Mouse (Mus musculus) midbrain, embryonic 11.5 days (tissue): ENCODE results near the gene Peak1. TPM values are rescaled to one million over a fixed set of nuclear protein-coding genes. Genes with fewer than 3 reads are reported as not detected.
A peak's percentile ranks its signal among the peaks of the same experiment; 100 is the strongest.

Experiments
- ATAC-seq: fragments of 200-750 bp; cut with Nextera tagmentation; 2 replicates; pipeline ENCODE4 v1.8.0; 2017; ENCODE audit warnings: moderate TSS enrichment, moderate library complexity; ENCODE audit not compliant: low FRiP score
- DNase-seq: peaks from one replicate; pipeline ENCODE4 v3.0.0; 2015; ENCODE audit warnings: low spot score; ENCODE audit errors: missing footprints
- H3K27ac ChIP-seq: fragments of 300-500 bp; sonication (generic); 2 replicates; pipeline ENCODE4 v1.5.1; 2014; ENCODE audit warnings: low read depth, low read length
- H3K27me3 ChIP-seq: fragments of 300-500 bp; sonication (generic); 2 replicates; pipeline ENCODE4 v1.6.1; 2014; ENCODE audit warnings: mild to moderate bottlenecking, low read length, moderate library complexity, mixed read lengths; ENCODE audit not compliant: control insufficient read depth, insufficient read depth
- H3K36me3 ChIP-seq: fragments of 300-500 bp; sonication (generic); 2 replicates; pipeline ENCODE4 v1.6.1; 2014; ENCODE audit warnings: mild to moderate bottlenecking, low read length, moderate library complexity, mixed read lengths; ENCODE audit not compliant: control insufficient read depth, insufficient read depth
- H3K4me1 ChIP-seq: fragments of 300-500 bp; sonication (generic); 2 replicates; pipeline ENCODE4 v1.6.1; 2014; ENCODE audit warnings: low read length; ENCODE audit not compliant: control insufficient read depth, insufficient read depth
- H3K4me2 ChIP-seq: fragments of 300-500 bp; sonication (generic); 2 replicates; pipeline ENCODE4 v1.6.1; 2014; ENCODE audit warnings: mild to moderate bottlenecking, moderate library complexity
- H3K4me3 ChIP-seq: fragments of 300-500 bp; sonication (generic); 2 replicates; pipeline ENCODE4 v1.5.1; 2014; ENCODE audit warnings: low read depth, low read length
- H3K9ac ChIP-seq: fragments of 300-500 bp; sonication (generic); 2 replicates; pipeline ENCODE4 v1.6.1; 2014; ENCODE audit warnings: low read length
- H3K9me3 ChIP-seq: fragments of 300-500 bp; sonication (generic); 2 replicates; pipeline ENCODE4 v1.6.1; 2016; ENCODE audit warnings: low read length; ENCODE audit not compliant: control insufficient read depth
- WGBS: fragments of 180-500 bp; shearing (Covaris S2); extraction: QIAGEN DNeasy Blood & Tissue Kit; methylation state at CpG from one replicate; pipeline ENCODE4 v1.1.7; 2014; 5-methylcytosine and 5-hydroxymethylcytosine counted together
- polyA plus RNA-seq: library from polyadenylated mRNA; unstranded; fragments of >200 nt; fragmentation: Nextera tagmentation; extraction: Ambion mirVana; gene quantifications from 2 replicates; pipeline ENCODE4 v1.2.1, GENCODE M21; 2014

Peak1 gene
- polyA plus RNA-seq = 4.4 and 4.9 TPM in 2 replicates

DNA sequence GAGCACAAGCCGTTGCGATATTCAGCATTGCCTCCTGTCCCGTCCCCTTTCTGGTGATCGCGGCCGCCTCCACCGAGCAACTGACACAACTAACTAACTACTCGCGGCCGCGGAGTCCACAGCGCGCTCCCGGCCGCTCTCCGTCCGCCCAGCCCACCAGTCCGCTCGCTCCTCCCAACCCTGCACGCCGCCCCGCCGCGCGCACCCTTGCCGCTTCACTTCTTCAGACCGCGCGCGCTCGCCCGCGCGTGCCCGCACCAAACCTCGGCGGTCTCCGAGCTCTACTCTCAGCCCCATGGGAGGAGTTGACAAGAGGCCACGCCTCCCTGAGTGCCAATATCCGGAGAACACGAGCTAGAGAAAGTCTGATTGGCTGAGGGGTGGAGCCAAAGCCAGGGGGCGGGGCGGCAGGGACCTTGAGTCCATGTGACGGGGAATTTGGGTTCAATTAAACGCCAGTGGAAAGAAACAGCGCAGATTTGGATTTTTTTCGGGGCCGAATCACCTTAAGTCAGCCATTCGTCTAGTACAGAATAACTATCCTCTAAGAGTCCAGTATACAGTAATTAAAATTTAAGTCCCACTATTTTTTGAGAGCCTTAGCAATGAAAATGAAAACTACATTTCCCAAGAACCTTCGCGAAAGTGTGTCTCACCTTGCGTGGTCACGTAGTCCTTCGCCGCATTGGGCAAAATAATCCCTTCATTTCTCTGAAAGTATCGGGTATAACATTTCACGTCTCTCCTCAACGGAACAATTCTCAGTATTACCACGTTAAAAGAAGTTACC, at the start of gene Peak1, which contains the start of gene Hmg20a:
Peak1 (minus strand) TSS at position 120 of the 790 bp plus-strand sequence.
Hmg20a (plus strand) TSS at position 662 of the 790 bp plus-strand sequence.
- WGBS = under 1% methylated on average over 58 of the region's 59 CpGs
- Histone ChIP-seq H3K4me2 (peak within 1 kb of the TSS; percentile 74), H3K4me3 (peak within 1 kb of the TSS; percentile 72), H3K9ac (peak within 1 kb of the TSS; percentile 74), H3K27me3 (no peaks in the 10 kb centered on the region), H3K27ac (peak within 1 kb of the TSS; percentile 67; the same call in 1 of the 2 replicates), H3K9me3 (no peaks in the 10 kb centered on the region), H3K36me3 (no peaks in the 10 kb centered on the region), H3K4me1 (peaks cover 10% of the 10 kb centered on the region)
- peak; percentile 95 for ATAC-seq
- peak; percentile 100 for DNase-seq

DNA sequence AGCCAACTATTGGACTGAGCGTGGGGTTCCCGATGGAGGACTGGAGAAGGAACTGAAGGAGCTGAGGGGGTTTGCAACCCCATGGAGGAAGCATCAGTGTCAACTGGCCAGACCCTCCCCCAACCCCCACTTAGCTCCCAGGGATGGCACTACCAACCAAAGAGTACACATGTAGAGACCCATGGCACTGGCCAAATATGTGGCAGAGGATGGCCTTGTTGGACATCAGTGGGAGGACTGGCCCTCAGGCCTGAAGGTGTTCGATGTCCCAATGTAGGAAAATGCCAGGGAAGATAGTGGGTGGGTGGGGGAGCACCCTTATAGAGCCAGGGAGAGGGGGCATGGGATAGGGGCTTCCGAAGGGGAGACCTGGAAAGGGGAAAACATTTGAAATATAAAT, 48.4 kb upstream of the Peak1 start:
- DNase-seq (no peak), ATAC-seq (no peak)
- H3K27me3 ChIP-seq = no peaks in the 10 kb centered on the region
- peaks cover 8% of the 10 kb centered on the region; the same call in 1 of the 2 replicates for H3K36me3 ChIP-seq
- 94% methylated on average over 4 of the region's 4 CpGs for WGBS
- no peak overlapping the region for H3K9ac ChIP-seq
- peaks cover 11% of the 10 kb centered on the region for H3K4me1 ChIP-seq
- no peak overlapping the region for H3K4me3 ChIP-seq
- H3K4me2 ChIP-seq = no peak overlapping the region
- H3K27ac ChIP-seq = no peak overlapping the region
- no peaks in the 10 kb centered on the region for H3K9me3 ChIP-seq

DNA sequence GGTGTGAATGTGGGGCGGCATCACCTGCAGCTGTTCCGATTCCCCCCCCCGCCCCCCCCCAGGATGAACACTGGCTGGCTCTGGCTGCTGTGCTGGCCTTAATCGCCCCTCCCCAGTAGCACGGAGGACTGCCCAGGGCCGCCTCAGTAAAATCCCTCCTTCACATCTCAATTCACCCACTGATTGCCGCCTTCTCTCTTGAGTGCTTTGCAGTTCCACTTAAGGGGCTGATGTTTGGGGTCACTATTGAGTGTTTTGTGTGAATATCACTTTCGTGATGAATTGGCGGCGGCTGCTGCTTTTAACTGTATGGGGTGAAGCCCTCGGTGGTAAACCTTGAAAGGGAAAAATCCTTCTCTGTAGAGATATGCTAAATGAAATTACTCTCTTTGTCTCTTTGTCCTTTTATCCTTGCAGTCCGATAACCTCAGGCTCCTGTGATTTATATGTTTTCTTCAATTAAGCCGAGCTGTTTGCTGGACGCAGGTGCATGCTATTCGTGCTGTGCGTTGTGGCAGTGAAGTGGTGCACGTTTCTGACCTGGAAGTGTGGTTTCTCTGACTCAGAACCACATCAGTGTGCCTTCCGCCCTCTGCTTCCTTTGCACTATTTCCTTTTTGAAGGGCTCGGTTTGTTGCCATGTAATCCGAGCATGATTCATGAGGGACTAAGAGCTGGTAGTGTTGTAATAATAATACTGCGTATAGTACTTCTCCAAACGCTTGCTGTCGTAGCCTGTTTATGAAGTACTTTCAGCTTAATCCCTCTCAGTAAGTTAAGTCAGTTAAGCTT, 47.2 kb upstream of the Peak1 start:
- H3K27me3 ChIP-seq = no peaks in the 10 kb centered on the region
- H3K27ac ChIP-seq = no peak overlapping the region
- WGBS = 35% methylated on average over 23 of the region's 23 CpGs
- H3K9me3 ChIP-seq = no peaks in the 10 kb centered on the region
- no peak for DNase-seq
- no peak overlapping the region for H3K4me3 ChIP-seq
- H3K36me3 ChIP-seq = peaks cover 8% of the 10 kb centered on the region; the same call in 1 of the 2 replicates
- H3K9ac ChIP-seq = no peak overlapping the region
- 0 out of 2 replicates have a peak, but pooled peaks have one; percentile 16 for ATAC-seq
- H3K4me1 ChIP-seq = peaks cover 11% of the 10 kb centered on the region
- no peak overlapping the region for H3K4me2 ChIP-seq

DNA sequence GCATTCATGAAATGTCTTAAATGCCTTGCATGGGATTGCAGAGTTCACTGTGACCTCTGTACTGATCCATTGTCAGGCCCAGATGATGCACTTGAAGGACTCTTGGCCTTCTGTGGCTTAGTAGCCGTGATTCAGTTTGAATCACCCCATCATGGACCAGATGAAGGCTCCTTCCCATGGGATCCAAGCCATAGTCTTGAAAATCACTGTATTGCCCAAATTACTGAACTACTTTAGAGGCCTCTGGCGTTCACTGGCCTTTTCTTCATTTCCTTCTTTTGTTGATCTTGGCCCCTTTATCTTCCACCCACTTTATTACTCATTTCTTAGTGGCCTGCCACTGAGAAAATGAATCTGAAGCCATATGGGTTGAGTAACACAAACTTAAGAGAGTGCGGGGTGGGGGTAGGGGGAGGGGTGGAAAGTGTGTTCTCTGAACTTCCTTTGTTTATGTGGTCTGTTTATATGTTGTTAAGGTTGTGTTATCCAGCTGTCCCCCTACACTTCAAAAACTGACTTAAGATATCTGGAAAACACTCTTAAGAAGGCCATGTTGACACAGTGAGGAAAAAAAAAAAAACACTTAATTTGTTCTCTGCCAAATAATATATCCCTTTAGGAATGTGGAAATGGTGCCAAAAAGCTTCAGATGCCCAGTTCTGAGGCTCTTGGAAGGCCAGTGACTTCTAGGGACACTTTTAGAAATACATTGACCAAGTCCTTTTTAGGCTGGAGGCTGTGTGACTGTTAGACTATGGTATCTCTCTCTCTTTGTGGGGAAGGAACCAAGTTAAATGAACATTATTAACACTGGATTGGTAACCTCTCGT, 46.0 kb upstream of the Peak1 start:
- Histone ChIP-seq H3K4me1 (peaks cover 11% of the 10 kb centered on the region), H3K36me3 (0 out of 2 replicates have a peak, but pooled peaks cover 3% of the 10 kb centered on the region), H3K9ac (no peak overlapping the region), H3K27ac (no peak overlapping the region), H3K9me3 (no peaks in the 10 kb centered on the region), H3K27me3 (no peaks in the 10 kb centered on the region), H3K4me2 (no peak overlapping the region), H3K4me3 (no peak overlapping the region)
- ATAC-seq = no peak
- WGBS = 68% methylated on average over 4 of the region's 4 CpGs
- DNase-seq = no peak

DNA sequence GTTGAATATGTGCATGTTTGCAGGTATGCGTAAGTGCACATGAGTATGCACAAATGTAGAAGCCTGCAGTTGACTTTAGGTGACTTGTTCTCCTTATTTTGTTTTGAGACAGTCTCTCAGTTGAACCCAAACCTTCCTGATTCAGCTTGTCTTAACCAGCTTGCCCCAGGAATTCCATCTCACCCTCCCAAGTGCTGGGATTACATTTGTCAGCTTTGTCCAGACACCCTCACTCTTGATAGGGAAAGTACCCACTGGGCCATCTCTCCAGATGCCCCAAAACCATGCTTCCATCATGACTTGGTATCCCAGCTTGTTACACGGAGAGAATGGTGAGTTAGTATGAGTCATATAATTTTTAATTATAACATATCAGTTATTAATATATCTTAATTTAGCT, 45.2 kb upstream of the Peak1 start:
- no peak overlapping the region for H3K4me3 ChIP-seq
- no peak overlapping the region for H3K9ac ChIP-seq

DNA sequence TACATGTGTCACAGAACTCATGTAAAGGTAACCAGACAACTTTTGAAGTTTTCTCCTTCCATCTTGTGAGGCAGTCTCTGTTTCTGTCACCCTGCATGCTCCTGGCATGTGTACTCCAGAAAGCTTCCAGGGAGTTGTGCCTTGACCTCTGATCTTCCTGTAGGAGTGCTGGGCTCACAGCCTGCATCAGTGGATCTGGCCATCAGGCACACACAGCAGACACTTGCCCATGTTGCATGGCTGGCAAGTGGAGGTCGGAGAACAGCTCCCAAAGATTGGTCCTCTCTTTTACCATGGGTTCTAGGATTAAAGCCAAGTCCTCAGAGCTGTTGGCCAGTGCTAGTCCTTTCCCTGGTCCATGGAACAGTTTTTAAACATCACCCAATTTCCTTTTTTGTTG, 44.7 kb upstream of the Peak1 start:
- H3K9me3 ChIP-seq = no peaks in the 10 kb centered on the region
- no peak overlapping the region for H3K9ac ChIP-seq
- ATAC-seq (no peak), DNase-seq (no peak)
- no peak overlapping the region for H3K4me3 ChIP-seq
- WGBS = 100% methylated on average over 1 of the region's 1 CpGs
- no peaks in the 10 kb centered on the region for H3K27me3 ChIP-seq
- peaks cover 11% of the 10 kb centered on the region for H3K4me1 ChIP-seq
- H3K4me2 ChIP-seq = no peak overlapping the region
- H3K27ac ChIP-seq = no peak overlapping the region
- no peaks in the 10 kb centered on the region for H3K36me3 ChIP-seq

More for the DNA sequence above, 45.2 kb upstream of the Peak1 start:
- Histone ChIP-seq H3K4me2 (no peak overlapping the region), H3K36me3 (0 out of 2 replicates have a peak, but pooled peaks cover 3% of the 10 kb centered on the region), H3K9me3 (no peaks in the 10 kb centered on the region), H3K27me3 (no peaks in the 10 kb centered on the region), H3K27ac (no peak overlapping the region), H3K4me1 (peaks cover 11% of the 10 kb centered on the region)
- DNase-seq (no peak), ATAC-seq (no peak)
- WGBS = 96% methylated on average over 2 of the region's 2 CpGs

DNA sequence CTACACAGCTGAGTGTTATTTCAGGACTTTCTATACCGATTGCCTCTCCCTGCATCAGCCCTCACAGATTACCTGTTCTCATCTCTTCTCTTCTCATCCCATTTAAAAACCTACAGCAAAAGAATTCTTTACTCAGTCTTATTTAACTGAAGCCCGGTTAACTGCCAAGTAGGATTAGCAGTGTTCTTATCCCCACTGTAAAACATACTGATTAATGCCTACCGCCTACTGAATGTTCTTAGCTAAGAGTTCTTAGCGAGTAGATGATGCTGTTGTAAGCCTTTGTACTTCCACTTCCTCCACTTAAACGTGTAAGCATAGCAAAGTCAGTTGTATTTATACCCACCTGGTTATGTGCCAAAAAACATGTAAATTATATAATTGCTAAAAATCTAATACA, 43.1 kb upstream of the Peak1 start:
- DNase-seq (no peak), ATAC-seq (no peak)
- Histone ChIP-seq H3K27me3 (no peaks in the 10 kb centered on the region), H3K4me3 (no peak overlapping the region), H3K4me1 (peaks cover 11% of the 10 kb centered on the region), H3K4me2 (no peak overlapping the region), H3K9me3 (no peaks in the 10 kb centered on the region), H3K9ac (no peak overlapping the region), H3K27ac (no peak overlapping the region), H3K36me3 (no peaks in the 10 kb centered on the region)
- WGBS = 80% methylated on average over 5 of the region's 5 CpGs

DNA sequence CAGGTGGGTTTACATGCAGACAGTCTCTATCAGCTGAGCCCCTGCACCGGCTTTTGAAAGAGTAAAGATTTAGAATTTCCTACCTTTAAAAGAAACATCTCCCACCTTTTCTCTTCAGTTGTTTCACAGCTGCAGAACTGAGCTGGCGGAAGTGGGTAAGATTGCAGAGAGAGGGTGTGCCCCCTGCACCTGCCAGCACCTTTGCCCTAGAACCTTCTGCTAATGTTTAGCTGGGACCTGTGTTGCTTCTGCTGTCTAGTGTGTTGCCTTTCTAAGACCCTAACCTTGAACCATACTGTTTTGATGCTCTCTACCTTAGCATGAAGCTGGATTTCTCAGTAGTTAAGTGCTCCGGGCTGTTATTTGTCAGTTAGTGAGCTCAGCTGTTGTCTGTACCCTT, 38.6 kb upstream of the Peak1 start:
- no peak overlapping the region for H3K27ac ChIP-seq
- DNase-seq = no peak
- no peaks in the 10 kb centered on the region for H3K27me3 ChIP-seq
- no peaks in the 10 kb centered on the region for H3K4me1 ChIP-seq
- no peaks in the 10 kb centered on the region for H3K9me3 ChIP-seq
- no peak for ATAC-seq
- H3K4me3 ChIP-seq = no peak overlapping the region
- no peaks in the 10 kb centered on the region for H3K36me3 ChIP-seq
- no peak overlapping the region for H3K9ac ChIP-seq
- WGBS = 93% methylated on average over 3 of the region's 3 CpGs
- no peak overlapping the region for H3K4me2 ChIP-seq
